Comparison of ENCODE assay signal across 12 mouse cellular contexts in the genomic region with DNA sequence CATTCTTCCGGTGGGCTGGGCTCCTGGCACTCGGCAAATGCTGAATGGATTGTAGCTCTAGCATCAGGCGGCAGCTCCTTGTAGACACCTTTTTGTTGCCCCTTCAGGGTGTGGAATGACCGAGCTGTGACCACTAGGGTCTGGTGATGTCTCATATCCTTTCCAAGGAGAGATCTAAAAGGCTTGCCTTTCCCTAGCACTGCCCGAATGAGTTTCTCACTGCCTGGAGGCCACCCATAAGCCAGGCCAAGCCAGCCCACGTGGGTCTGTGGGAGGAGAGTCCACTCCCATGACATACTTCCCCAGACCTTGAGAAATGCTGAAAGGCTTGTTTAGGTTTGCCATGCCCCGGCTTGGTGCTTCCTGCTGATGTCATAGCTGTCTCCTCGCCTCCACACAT. TPM values are rescaled to one million over a fixed set of nuclear protein-coding genes. Genes with fewer than 3 reads are reported as not detected.
A peak's percentile ranks its signal among the peaks of the same experiment; 100 is the strongest.
DNase-seq lines count a peak whose midpoint lies in the region; ATAC-seq and TF ChIP-seq lines count a peak whose summit lies in the region.
"Had no signal": no experiment of that assay in that cellular context is flagged by ENCODE, and none has a peak within 500 bp of the region (broad histone marks: within the 10 kb centered on the region; RNA-seq: fewer than 3 reads in every experiment).

No protein-coding gene starts in this region.

- 71% methylated on average over 8 of the region's 8 CpGs for WGBS in kidney, adult 2 months
- 88% methylated on average over 8 of the region's 8 CpGs for WGBS in midbrain, embryonic 14.5 days

- H3K4me2 ChIP-seq in midbrain, embryonic 14.5 days (ENCODE audit: low read length), result peak overlapping the region; percentile 82

- no peak overlapping the region for H3K27ac ChIP-seq in kidney, adult 2 months (ENCODE audit: insufficient read depth, low read depth, low read length)
- H3K27ac ChIP-seq in midbrain, embryonic 14.5 days (replicated peaks; ENCODE audit: low read depth, low read length), result no peak overlapping the region

- no peak overlapping the region for H3K9ac ChIP-seq in midbrain, embryonic 14.5 days (replicated peaks; ENCODE audit: low read length)

- H3K4me3 ChIP-seq in kidney, adult 2 months (ENCODE audit: insufficient read depth, low read depth, low read length), result no peak overlapping the region
- no peak overlapping the region for H3K4me3 ChIP-seq in midbrain, embryonic 14.5 days (replicated peaks; ENCODE audit: low read depth, low read length)

- 0 out of 2 replicates have a peak, but pooled peaks cover 6% of the 10 kb centered on the region for H3K4me1 ChIP-seq in kidney, adult 2 months (ENCODE audit: control insufficient read depth, insufficient read depth, low read length)
- H3K4me1 ChIP-seq in midbrain, embryonic 14.5 days (ENCODE audit: control insufficient read depth, insufficient read depth, low read length), result peaks cover 41% of the 10 kb centered on the region

- no peaks in the 10 kb centered on the region for H3K27me3 ChIP-seq in kidney, adult 2 months (replicated peaks; ENCODE audit: control insufficient read depth, insufficient read depth, low read length)
- no peaks in the 10 kb centered on the region for H3K27me3 ChIP-seq in midbrain, embryonic 14.5 days (ENCODE audit: control insufficient read depth, insufficient read depth, low read length)

- intact Hi-C loops in gastrocnemius, postnatal 36 days (cut with DNase I), result loop anchor here (10.0 kb wide), 1 partner anchor 243 kb away; no protein-coding TSS in a partner anchor

- peak; percentile 27 for DNase-seq in kidney, postnatal 10 days
- no peak for DNase-seq in kidney, adult 2 months
- peak; percentile 21 for DNase-seq in Muller cell, postnatal 12 days (ENCODE audit: inconsistent ontology term)
- peak; percentile 12 for DNase-seq in brain, adult 2 months (ENCODE audit: low read depth, low spot score)
- no peak for DNase-seq in midbrain, embryonic 14.5 days
- DNase-seq in thymus, adult 18-20 months, result no peak
- no peak for DNase-seq in frontal cortex, postnatal 36 days (ENCODE audit: low spot score in 2 of 2)
- no peak for DNase-seq in gastrocnemius, postnatal 36 days

- H3K36me3 ChIP-seq in kidney, adult 2 months (ENCODE audit: control insufficient read depth, insufficient read depth, low read length), result no peaks in the 10 kb centered on the region
- peaks cover 5% of the 10 kb centered on the region for H3K36me3 ChIP-seq in midbrain, embryonic 14.5 days (ENCODE audit: control insufficient read depth, insufficient read depth, low read length)

- no peak for TF ChIP-seq POLR2A in kidney, adult 2 months (IDR thresholded peaks at IDR 0.05; ENCODE audit: low read depth, low read length)

- no peaks in the 10 kb centered on the region for H3K9me3 ChIP-seq in midbrain, embryonic 14.5 days (ENCODE audit: control insufficient read depth, low read length)

- ATAC-seq in midbrain, embryonic 14.5 days (ENCODE audit: low FRiP score, low TSS enrichment), result no peak

- TF ChIP-seq CTCF in kidney, adult 2 months (conservative IDR thresholded peaks at IDR 0.05; ENCODE audit: insufficient read depth, insufficient read length, low read depth, low read length), result no peak

RNA-seq across cellular contexts. Expression of a gene that starts 9.3 kb away (rescaled TPM):
- polyA plus RNA-seq in kidney, adult 2 months (2012; rRNA removed), result 51.7 and 81.9 TPM in 2 replicates
- polyA plus RNA-seq in midbrain, embryonic 14.5 days (2014; fragmentation: Nextera tagmentation; extraction: Ambion mirVana), result 64.6 and 73.3 TPM in 2 replicates
- 1 to 10 TPM; 4.4 to 4.6 TPM for total RNA-seq in gastrocnemius, postnatal 36 days (2021)

RNA-seq across cellular contexts. Expression of a gene that starts 9.5 kb away (rescaled TPM):
- 31.3 and 33.4 TPM in 2 replicates for polyA plus RNA-seq in kidney, adult 2 months (2012; rRNA removed)
- 6.5 and 7.1 TPM in 2 replicates for polyA plus RNA-seq in midbrain, embryonic 14.5 days (2014; fragmentation: Nextera tagmentation; extraction: Ambion mirVana)
- 1 to 10 TPM; 3.6 to 3.9 TPM for total RNA-seq in gastrocnemius, postnatal 36 days (2021)

RNA-seq across cellular contexts. Expression of a gene that starts 34.4 kb away (rescaled TPM):
- polyA plus RNA-seq in kidney, adult 2 months (2012; rRNA removed), result not detected in 2 replicates
- not detected in 2 replicates for polyA plus RNA-seq in midbrain, embryonic 14.5 days (2014; fragmentation: Nextera tagmentation; extraction: Ambion mirVana)
- not detected for total RNA-seq in gastrocnemius, postnatal 36 days (2021)
- total RNA-seq: ES-E14; heart, postnatal 10 days; megakaryocyte-erythroid progenitor cell, adult 5-6 weeks had no signal
- polyA plus RNA-seq: small intestine, adult 2 months had no signal

RNA-seq across cellular contexts. Expression of a gene that starts 47.9 kb away (rescaled TPM):
- polyA plus RNA-seq in kidney, adult 2 months (2012; rRNA removed), result 2.3 and 2.8 TPM in 2 replicates
- polyA plus RNA-seq in midbrain, embryonic 14.5 days (2014; fragmentation: Nextera tagmentation; extraction: Ambion mirVana), result 6.9 and 7.2 TPM in 2 replicates
- total RNA-seq in gastrocnemius, postnatal 36 days (2021), result under 1 TPM; 0.43 to 0.54 TPM

Comparison
In these comparisons a context has a peak if more than half of its experiments do, and no peak if none do; other contexts are left out.
1. DNase-seq: peak in kidney, postnatal 10 days (single experiment), Muller cell, postnatal 12 days (single experiment) and brain, adult 2 months (single experiment); none in kidney, adult 2 months (single experiment), midbrain, embryonic 14.5 days (single experiment), thymus, adult 18-20 months (0 of 2), frontal cortex, postnatal 36 days (0 of 2) and gastrocnemius, postnatal 36 days (0 of 2).